Mouse (Mus musculus): Measurements from ENCODE around the gene Dyrk1a. TPM values are rescaled to one million over a fixed set of nuclear protein-coding genes. Genes with fewer than 3 reads are reported as not detected.

The Dyrk1a gene
- polyA plus RNA-seq, 1 experiment = 21.2 TPM

GRCm38 (mm10) chr16:94632424-94632963 is 62.7 kb downstream of the Dyrk1a start:
- Histone ChIP-seq H3K27ac (ENCODE audit: control insufficient read depth, insufficient read depth, low read depth, low read length, poor library complexity) (no peak overlapping the region), H3K4me1 (ENCODE audit: control insufficient read depth, insufficient read depth, low read length) (peaks cover 2% of the 10 kb centered on the region), H3K4me3 (replicated peaks; ENCODE audit: control insufficient read depth, low read depth, low read length) (no peak overlapping the region)
- 68% methylated on average over 6 of the region's 6 CpGs for WGBS
- TF ChIP-seq CTCF (IDR thresholded peaks at IDR 0.05; ENCODE audit: control insufficient read depth, insufficient read depth, low read length) = no peak
- TF ChIP-seq POLR2A (IDR thresholded peaks at IDR 0.05; ENCODE audit: borderline replicate concordance, control insufficient read depth, low read depth, low read length) = no peak

GRCm38 (mm10) chr16:94633012-94633411 is 63.2 kb downstream of the Dyrk1a start:
- no peak for TF ChIP-seq POLR2A (IDR thresholded peaks at IDR 0.05; ENCODE audit: borderline replicate concordance, control insufficient read depth, low read depth, low read length)
- no peak for TF ChIP-seq CTCF (IDR thresholded peaks at IDR 0.05; ENCODE audit: control insufficient read depth, insufficient read depth, low read length)
- no peaks in the 10 kb centered on the region; the same call in 1 of the 2 replicates for H3K4me1 ChIP-seq (ENCODE audit: control insufficient read depth, insufficient read depth, low read length)
- no peak overlapping the region for H3K27ac ChIP-seq (ENCODE audit: control insufficient read depth, insufficient read depth, low read depth, low read length, poor library complexity)
- H3K4me3 ChIP-seq (replicated peaks; ENCODE audit: control insufficient read depth, low read depth, low read length) = no peak overlapping the region
- WGBS = 86% methylated on average over 6 of the region's 6 CpGs

- no peak for TF ChIP-seq CTCF (IDR thresholded peaks at IDR 0.05; ENCODE audit: control insufficient read depth, insufficient read depth, low read length)
- no peak for TF ChIP-seq POLR2A (IDR thresholded peaks at IDR 0.05; ENCODE audit: borderline replicate concordance, control insufficient read depth, low read depth, low read length)
- 28% methylated on average over 10 of the region's 10 CpGs for WGBS
- no peak overlapping the region for H3K4me3 ChIP-seq (replicated peaks; ENCODE audit: control insufficient read depth, low read depth, low read length)
Observed at GRCm38 (mm10) chr16:94637423-94637822, 67.6 kb downstream of the Dyrk1a start.

GRCm38 (mm10) chr16:94641799-94642198 is 72.0 kb downstream of the Dyrk1a start:
- Histone ChIP-seq H3K4me3 (replicated peaks; ENCODE audit: control insufficient read depth, low read depth, low read length) (no peak overlapping the region), H3K4me1 (ENCODE audit: control insufficient read depth, insufficient read depth, low read length) (peaks cover 3% of the 10 kb centered on the region; the same call in 1 of the 2 replicates), H3K27ac (ENCODE audit: control insufficient read depth, insufficient read depth, low read depth, low read length, poor library complexity) (no peak overlapping the region)
- WGBS = 93% methylated on average over 2 of the region's 2 CpGs
- TF ChIP-seq POLR2A (IDR thresholded peaks at IDR 0.05; ENCODE audit: borderline replicate concordance, control insufficient read depth, low read depth, low read length) (no peak), CTCF (IDR thresholded peaks at IDR 0.05; ENCODE audit: control insufficient read depth, insufficient read depth, low read length) (no peak)

More at GRCm38 (mm10) chr16:94637423-94637822, 67.6 kb downstream of the Dyrk1a start:
- Histone ChIP-seq H3K27ac (ENCODE audit: control insufficient read depth, insufficient read depth, low read depth, low read length, poor library complexity) (no peak overlapping the region), H3K4me1 (ENCODE audit: control insufficient read depth, insufficient read depth, low read length) (no peaks in the 10 kb centered on the region; the same call in 1 of the 2 replicates)

- no peak overlapping the region for H3K27ac ChIP-seq (ENCODE audit: control insufficient read depth, insufficient read depth, low read depth, low read length, poor library complexity)
- no peak overlapping the region for H3K4me3 ChIP-seq (replicated peaks; ENCODE audit: control insufficient read depth, low read depth, low read length)
- peaks cover 5% of the 10 kb centered on the region; the same call in 1 of the 2 replicates for H3K4me1 ChIP-seq (ENCODE audit: control insufficient read depth, insufficient read depth, low read length)
- WGBS = 20% methylated on average over 5 of the region's 5 CpGs
- no peak for TF ChIP-seq POLR2A (IDR thresholded peaks at IDR 0.05; ENCODE audit: borderline replicate concordance, control insufficient read depth, low read depth, low read length)
- no peak for TF ChIP-seq CTCF (IDR thresholded peaks at IDR 0.05; ENCODE audit: control insufficient read depth, insufficient read depth, low read length)
Observed at GRCm38 (mm10) chr16:94647153-94647552, 77.3 kb downstream of the Dyrk1a start.

GRCm38 (mm10) chr16:94647925-94648324 is 78.1 kb downstream of the Dyrk1a start:
- Histone ChIP-seq H3K27ac (ENCODE audit: control insufficient read depth, insufficient read depth, low read depth, low read length, poor library complexity) (no peak overlapping the region), H3K4me1 (ENCODE audit: control insufficient read depth, insufficient read depth, low read length) (peaks cover 5% of the 10 kb centered on the region; the same call in 1 of the 2 replicates), H3K4me3 (replicated peaks; ENCODE audit: control insufficient read depth, low read depth, low read length) (no peak overlapping the region)
- TF ChIP-seq CTCF (IDR thresholded peaks at IDR 0.05; ENCODE audit: control insufficient read depth, insufficient read depth, low read length) (no peak), POLR2A (IDR thresholded peaks at IDR 0.05; ENCODE audit: borderline replicate concordance, control insufficient read depth, low read depth, low read length) (no peak)
- 70% methylated on average over 2 of the region's 2 CpGs for WGBS

- Histone ChIP-seq H3K4me1 (ENCODE audit: control insufficient read depth, insufficient read depth, low read length) (peaks cover 4% of the 10 kb centered on the region; the same call in 1 of the 2 replicates), H3K27ac (ENCODE audit: control insufficient read depth, insufficient read depth, low read depth, low read length, poor library complexity) (no peak overlapping the region), H3K4me3 (replicated peaks; ENCODE audit: control insufficient read depth, low read depth, low read length) (no peak overlapping the region)
- TF ChIP-seq CTCF (IDR thresholded peaks at IDR 0.05; ENCODE audit: control insufficient read depth, insufficient read depth, low read length) (no peak), POLR2A (IDR thresholded peaks at IDR 0.05; ENCODE audit: borderline replicate concordance, control insufficient read depth, low read depth, low read length) (no peak)
- WGBS = 56% methylated on average over 3 of the region's 3 CpGs
Observed at GRCm38 (mm10) chr16:94649861-94650260, 80.1 kb downstream of the Dyrk1a start.

- Histone ChIP-seq H3K27ac (ENCODE audit: control insufficient read depth, insufficient read depth, low read depth, low read length, poor library complexity) (no peak overlapping the region), H3K4me3 (replicated peaks; ENCODE audit: control insufficient read depth, low read depth, low read length) (no peak overlapping the region), H3K4me1 (ENCODE audit: control insufficient read depth, insufficient read depth, low read length) (peaks cover 2% of the 10 kb centered on the region)
- WGBS = 42% methylated on average over 4 of the region's 4 CpGs
- TF ChIP-seq POLR2A (IDR thresholded peaks at IDR 0.05; ENCODE audit: borderline replicate concordance, control insufficient read depth, low read depth, low read length) (no peak), CTCF (IDR thresholded peaks at IDR 0.05; ENCODE audit: control insufficient read depth, insufficient read depth, low read length) (no peak)
Observed at GRCm38 (mm10) chr16:94652091-94652713, 82.4 kb downstream of the Dyrk1a start.
